In genomic region chr5:123027436-123027835, GRCm38 (mm10) we compare ENCODE assay signal across 14 mouse cellular contexts. TPM values are rescaled to one million over a fixed set of nuclear protein-coding genes. Genes with fewer than 3 reads are reported as not detected.
DNase-seq lines count a peak whose midpoint lies in the region; ATAC-seq and TF ChIP-seq lines count a peak whose summit lies in the region.
"Had no signal": no experiment of that assay in that cellular context is flagged by ENCODE, and none has a peak within 500 bp of the region (broad histone marks: within the 10 kb centered on the region; RNA-seq: fewer than 3 reads in every experiment).

No protein-coding gene starts in this region.

- TF ChIP-seq POLR2A in thymus, adult 2 months (IDR thresholded peaks at IDR 0.05; ENCODE audit: control insufficient read depth, extremely low read depth, insufficient read depth, low read length, poor library complexity), result no peak

- no peaks in the 10 kb centered on the region for H3K9me3 ChIP-seq in kidney, embryonic 15.5 days (replicated peaks)
- no peaks in the 10 kb centered on the region for H3K9me3 ChIP-seq in G1E (replicated peaks)
- H3K9me3 ChIP-seq: midbrain, embryonic 12.5 days; neural tube, embryonic 13.5 days had no signal

- no peaks in the 10 kb centered on the region for H3K27me3 ChIP-seq in kidney, embryonic 15.5 days
- no peaks in the 10 kb centered on the region for H3K27me3 ChIP-seq in G1E (ENCODE audit: insufficient read depth, low read length)
- no peaks in the 10 kb centered on the region for H3K27me3 ChIP-seq in thymus, adult 2 months (ENCODE audit: control insufficient read depth, insufficient read depth, low read length)
- H3K27me3 ChIP-seq: midbrain, embryonic 12.5 days; neural tube, embryonic 13.5 days had no signal

- no peak overlapping the region for H3K9ac ChIP-seq in kidney, embryonic 15.5 days
- H3K9ac ChIP-seq: midbrain, embryonic 12.5 days; neural tube, embryonic 13.5 days had no signal

- no peak overlapping the region for H3K4me2 ChIP-seq in kidney, embryonic 15.5 days
- H3K4me2 ChIP-seq: midbrain, embryonic 12.5 days; neural tube, embryonic 13.5 days had no signal

- WGBS in kidney, embryonic 15.5 days, result 58% methylated on average over 6 of the region's 6 CpGs
- WGBS in thymus, adult 2 months, result 25% methylated on average over 6 of the region's 6 CpGs

- ATAC-seq in kidney, embryonic 15.5 days (replicated peaks; ENCODE audit: low FRiP score), result no peak
- ATAC-seq in G1E (ENCODE audit: extremely low read depth, insufficient number of reproducible peaks, low FRiP score, poor library complexity, severe bottlenecking), result no peak
- peak; percentile 25 to 38; a peak in 2 of 4 replicates for ATAC-seq in hematopoietic stem cell, adult 5-6 weeks (replicated peaks in 1 of 2; ENCODE audit: insufficient read depth in 1 of 2, low FRiP score in 2 of 2, low TSS enrichment in 1 of 2, low read depth in 1 of 2, poor library complexity in 2 of 2, severe bottlenecking in 2 of 2)

- peaks cover 36% of the 10 kb centered on the region for H3K36me3 ChIP-seq in kidney, embryonic 15.5 days
- peaks cover 44% of the 10 kb centered on the region for H3K36me3 ChIP-seq in G1E (replicated peaks)
- no peaks in the 10 kb centered on the region for H3K36me3 ChIP-seq in thymus, adult 2 months (ENCODE audit: control insufficient read depth, insufficient read depth, low read length)

- no peak overlapping the region for H3K4me3 ChIP-seq in kidney, embryonic 15.5 days (replicated peaks)
- no peak overlapping the region for H3K4me3 ChIP-seq in G1E (ENCODE audit: low read depth, low read length)
- no peak overlapping the region for H3K4me3 ChIP-seq in thymus, adult 2 months (ENCODE audit: control insufficient read depth, insufficient read depth, low read length)
- H3K4me3 ChIP-seq: layer of hippocampus, adult 2 months; midbrain, embryonic 12.5 days; neural tube, embryonic 13.5 days had no signal

- H3K27ac ChIP-seq in kidney, embryonic 15.5 days, result no peak overlapping the region
- no peak overlapping the region for H3K27ac ChIP-seq in thymus, adult 2 months (ENCODE audit: control insufficient read depth, insufficient read depth, low read length)
- H3K27ac ChIP-seq: layer of hippocampus, adult 2 months; midbrain, embryonic 12.5 days; neural tube, embryonic 13.5 days had no signal

- peaks cover 28% of the 10 kb centered on the region for H3K4me1 ChIP-seq in kidney, embryonic 15.5 days
- peaks cover 28% of the 10 kb centered on the region for H3K4me1 ChIP-seq in G1E (ENCODE audit: insufficient read depth, low read depth, low read length)
- peaks cover 31% of the 10 kb centered on the region for H3K4me1 ChIP-seq in thymus, adult 2 months (replicated peaks; ENCODE audit: control insufficient read depth, insufficient read depth, low read length)
- H3K4me1 ChIP-seq: midbrain, embryonic 12.5 days had no signal

- DNase-seq in kidney, adult 18-20 months, result peak; percentile 49
- DNase-seq in G1E (ENCODE audit: low spot score), result peak; percentile 62
- peak; percentile 41 for DNase-seq in lung, postnatal 36 days
- DNase-seq in adrenal gland, postnatal 36 days, result no peak
- DNase-seq in thymus, adult 2 months, result no peak
- DNase-seq in spleen, postnatal 14 days (ENCODE audit: low spot score in 2 of 2), result no peak
- DNase-seq: cerebellum, adult 9-11 months; right cerebral cortex, postnatal 14 days had no signal

- TF ChIP-seq CTCF in G1E (IDR thresholded peaks at IDR 0.05; ENCODE audit: low read depth, low read length), result no peak
- TF ChIP-seq CTCF in thymus, adult 2 months (IDR thresholded peaks at IDR 0.05; ENCODE audit: borderline replicate concordance, control insufficient read depth, extremely low read depth, insufficient read depth, low read length, poor library complexity), result no peak

RNA-seq across cellular contexts. Expression of gene Orai1, which starts 12.6 kb away (rescaled TPM):
- 17.5 and 18.5 TPM in 2 replicates for polyA plus RNA-seq in kidney, embryonic 15.5 days (2015; fragmentation: Nextera tagmentation; extraction: Ambion mirVana)
- total RNA-seq in G1E (2014; fragmentation: Nextera tagmentation) (16.0 and 18.8 TPM in 2 replicates), G1E (2017) (7.1 and 10.2 TPM in 2 replicates)
- 16.4 and 18.1 TPM in 2 replicates for polyA plus RNA-seq in G1E (2012)
- 16.8 and 18.2 TPM in 2 replicates for total RNA-seq in hematopoietic stem cell, adult 5-6 weeks (2017)
- total RNA-seq in adrenal gland, postnatal 36 days (2021), result 10 to 100 TPM in 1 of 2 experiments, 1 to 10 TPM in 1; 9.2 to 12.3 TPM
- 76.9 and 87.4 TPM in 2 replicates for polyA plus RNA-seq in thymus, adult 2 months (2012; rRNA removed)

RNA-seq across cellular contexts. Expression of gene Morn3, which starts 19.4 kb away (rescaled TPM):
- polyA plus RNA-seq in kidney, embryonic 15.5 days (2015; fragmentation: Nextera tagmentation; extraction: Ambion mirVana), result 0.26 TPM in 1 of 2 replicates, not detected in the other
- not detected in 2 replicates for total RNA-seq in G1E (2014; fragmentation: Nextera tagmentation)
- total RNA-seq in G1E (2017), result 0.23 TPM in 1 of 2 replicates, not detected in the other
- not detected in 2 replicates for polyA plus RNA-seq in G1E (2012)
- 0.25 TPM in 1 of 2 replicates, not detected in the other for total RNA-seq in hematopoietic stem cell, adult 5-6 weeks (2017)
- total RNA-seq in adrenal gland, postnatal 36 days (2021), result not detected
- polyA plus RNA-seq in thymus, adult 2 months (2012; rRNA removed), result 0.15 TPM in 1 of 2 replicates, not detected in the other
- total RNA-seq: layer of hippocampus, adult 2 months had no signal
- polyA plus RNA-seq: heart, postnatal 0 days; midbrain, embryonic 12.5 days had no signal

RNA-seq across cellular contexts. Expression of gene Kdm2b, which starts 37.8 kb away (rescaled TPM):
- 92.2 and 96.8 TPM in 2 replicates for polyA plus RNA-seq in kidney, embryonic 15.5 days (2015; fragmentation: Nextera tagmentation; extraction: Ambion mirVana)
- 33.5 and 38.4 TPM in 2 replicates for total RNA-seq in G1E (2014; fragmentation: Nextera tagmentation)
- 14.3 and 17.5 TPM in 2 replicates for total RNA-seq in G1E (2017)
- polyA plus RNA-seq in G1E (2012), result 27.0 and 29.0 TPM in 2 replicates
- 59.0 and 70.8 TPM in 2 replicates for total RNA-seq in hematopoietic stem cell, adult 5-6 weeks (2017)
- total RNA-seq in adrenal gland, postnatal 36 days (2021), result 10 to 100 TPM; 13.4 to 14.7 TPM
- 65.1 and 73.9 TPM in 2 replicates for polyA plus RNA-seq in thymus, adult 2 months (2012; rRNA removed)

RNA-seq across cellular contexts. Expression of gene Tmem120b, which starts 40.8 kb away (rescaled TPM):
- polyA plus RNA-seq in kidney, embryonic 15.5 days (2015; fragmentation: Nextera tagmentation; extraction: Ambion mirVana), result 15.3 and 19.2 TPM in 2 replicates
- total RNA-seq in G1E (2014; fragmentation: Nextera tagmentation) (2.3 TPM in 1 of 2 replicates, not detected in the other), G1E (2017) (0.93 and 1.3 TPM in 2 replicates)
- polyA plus RNA-seq in G1E (2012), result 0.53 and 0.59 TPM in 2 replicates
- total RNA-seq in hematopoietic stem cell, adult 5-6 weeks (2017), result 0.56 and 2.7 TPM in 2 replicates
- 10 to 100 TPM; 27.0 to 48.7 TPM for total RNA-seq in adrenal gland, postnatal 36 days (2021)
- polyA plus RNA-seq in thymus, adult 2 months (2012; rRNA removed), result 43.6 and 45.7 TPM in 2 replicates

Comparison
In these comparisons a context has a peak if more than half of its experiments do, and no peak if none do; other contexts are left out.
1. DNase-seq: peak in kidney, adult 18-20 months (single experiment), G1E (single experiment) and lung, postnatal 36 days (single experiment); none in adrenal gland, postnatal 36 days (0 of 2), thymus, adult 2 months (single experiment) and spleen, postnatal 14 days (0 of 2).
2. ATAC-seq: peak in hematopoietic stem cell, adult 5-6 weeks (2 of 2); none in kidney, embryonic 15.5 days (single experiment) and G1E (single experiment).